Mouse (Mus musculus): Measurements from ENCODE around the gene Lcor.

The Lcor gene

GRCm38 (mm10) chr19:41568791-41569190 lies 86.4 kb downstream of the Lcor start:
- DNase-seq (ENCODE audit: low spot score): no peak

GRCm38 (mm10) chr19:41573700-41574099 lies 91.3 kb downstream of the Lcor start:
- DNase-seq (ENCODE audit: low spot score): no peak

- no peak for DNase-seq (ENCODE audit: low spot score)
Measured at GRCm38 (mm10) chr19:41577576-41577975, 95.1 kb downstream of the Lcor start.

- no peak for DNase-seq (ENCODE audit: low spot score)
Measured at GRCm38 (mm10) chr19:41579311-41579920, 97.0 kb downstream of the Lcor start.

- DNase-seq (ENCODE audit: low spot score): no peak
Measured at GRCm38 (mm10) chr19:41581706-41582420, 99.4 kb downstream of the Lcor start, which contains the start of gene Gm340. Gm340 (plus strand) TSS chr19:41582370.

GRCm38 (mm10) chr19:41582918-41583514 lies 100.6 kb downstream of the Lcor start:
- no peak for DNase-seq (ENCODE audit: low spot score)

GRCm38 (mm10) chr19:41586752-41587151 lies 104.3 kb downstream of the Lcor start:
- no peak for DNase-seq (ENCODE audit: low spot score)

- DNase-seq (ENCODE audit: low spot score): no peak
Measured at GRCm38 (mm10) chr19:41587431-41588222, 105.2 kb downstream of the Lcor start.

- no peak for DNase-seq (ENCODE audit: low spot score)
Measured at GRCm38 (mm10) chr19:41589026-41589425, 106.6 kb downstream of the Lcor start.

GRCm38 (mm10) chr19:41589681-41590080 lies 107.2 kb downstream of the Lcor start:
- DNase-seq (ENCODE audit: low spot score): no peak

GRCm38 (mm10) chr19:41591808-41592207 lies 109.4 kb downstream of the Lcor start:
- no peak for DNase-seq (ENCODE audit: low spot score)

- DNase-seq (ENCODE audit: low spot score): no peak
Measured at GRCm38 (mm10) chr19:41597170-41597894, 114.9 kb downstream of the Lcor start.

- DNase-seq (ENCODE audit: low spot score): no peak
Measured at GRCm38 (mm10) chr19:41600647-41601046, 118.2 kb downstream of the Lcor start.

GRCm38 (mm10) chr19:41606208-41606987 lies 124.0 kb downstream of the Lcor start:
- no peak for DNase-seq (ENCODE audit: low spot score)

- no peak for DNase-seq (ENCODE audit: low spot score)
Measured at GRCm38 (mm10) chr19:41611683-41612082, 129.2 kb downstream of the Lcor start.
